Mouse (Mus musculus) midbrain, embryonic 10.5 days (tissue): ENCODE measurements around the gene Tmem41b. TPM values are rescaled to one million over a fixed set of nuclear protein-coding genes. Genes with fewer than 3 reads are reported as not detected.
"Not testable (repeated sequence)": the region's sequence is repeated elsewhere in the genome, so short reads cannot be mapped to it uniquely, and the experiment has no call there.

Experiments
- DNase-seq: peaks from one replicate; pipeline ENCODE4 v3.0.0-alpha.2; 2017; ENCODE audit warnings: low spot score
- H3K27ac ChIP-seq: fragments of 300-500 bp; sonication (generic); replicated peaks from 2 replicates; pipeline ENCODE4 v1.5.1; 2016; ENCODE audit warnings: mild to moderate bottlenecking
- H3K27me3 ChIP-seq: fragments of 300-500 bp; sonication (generic); 2 replicates; pipeline ENCODE4 v1.6.1; 2016; ENCODE audit warnings: low read depth, mild to moderate bottlenecking; ENCODE audit not compliant: poor library complexity, severe bottlenecking
- H3K36me3 ChIP-seq: fragments of 300-500 bp; sonication (generic); 2 replicates; pipeline ENCODE4 v1.6.1; 2016; ENCODE audit warnings: mild to moderate bottlenecking, moderate library complexity
- H3K4me1 ChIP-seq: fragments of 300-500 bp; sonication (generic); 2 replicates; pipeline ENCODE4 v1.6.1; 2016
- H3K4me3 ChIP-seq: fragments of 300-500 bp; sonication (generic); 2 replicates; pipeline ENCODE4 v1.5.1; 2016; ENCODE audit warnings: mild to moderate bottlenecking, moderate library complexity
- H3K9me3 ChIP-seq: fragments of 300-500 bp; sonication (generic); replicated peaks from 2 replicates; pipeline ENCODE4 v1.6.1; 2016; ENCODE audit warnings: mild to moderate bottlenecking
- WGBS: fragments of 180-500 bp; shearing (Covaris S2); methylation state at CpG from one replicate; pipeline ENCODE4 v1.1.7; 2016; 5-methylcytosine and 5-hydroxymethylcytosine counted together
- polyA plus RNA-seq: library from polyadenylated mRNA; unstranded; fragments of >200 nt; fragmentation: Nextera tagmentation; extraction: Ambion mirVana; gene quantifications from 2 replicates; pipeline ENCODE4 v1.2.1, GENCODE M21; 2016

The Tmem41b gene
- polyA plus RNA-seq, 1 experiment from 2014 or later: 74.6 TPM

DNA sequence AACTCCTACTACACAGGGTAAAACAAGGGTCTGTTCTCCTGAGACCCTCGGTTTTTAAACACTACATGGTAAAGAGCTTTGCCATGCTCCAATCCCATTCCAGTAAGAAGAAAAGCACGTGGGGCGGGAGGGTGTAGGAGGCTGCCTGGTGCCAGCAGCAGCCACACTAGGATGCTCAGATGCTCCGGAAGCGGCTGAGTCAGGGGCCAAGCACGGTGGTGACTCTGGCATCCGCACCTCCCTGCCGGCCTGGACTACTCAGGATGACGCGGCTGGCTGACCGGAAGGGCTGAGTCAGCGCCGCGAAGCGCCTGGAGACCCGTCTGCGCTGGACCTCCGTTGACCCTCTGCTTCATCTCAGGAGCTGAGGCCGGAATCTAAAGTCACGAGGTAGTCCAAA lies 16.2 kb upstream of the Tmem41b start:
- peak; percentile 57 for DNase-seq
- Histone ChIP-seq H3K27me3 (no peaks in the 10 kb centered on the region), H3K36me3 (no peaks in the 10 kb centered on the region), H3K9me3 (no peaks in the 10 kb centered on the region), H3K4me3 (peak overlapping the region; percentile 34), H3K27ac (0 out of 2 replicates have a peak overlapping the region, but pooled peaks have one; percentile 57), H3K4me1 (peaks cover 6% of the 10 kb centered on the region)
- 23% methylated on average over 20 of the region's 20 CpGs for WGBS

DNA sequence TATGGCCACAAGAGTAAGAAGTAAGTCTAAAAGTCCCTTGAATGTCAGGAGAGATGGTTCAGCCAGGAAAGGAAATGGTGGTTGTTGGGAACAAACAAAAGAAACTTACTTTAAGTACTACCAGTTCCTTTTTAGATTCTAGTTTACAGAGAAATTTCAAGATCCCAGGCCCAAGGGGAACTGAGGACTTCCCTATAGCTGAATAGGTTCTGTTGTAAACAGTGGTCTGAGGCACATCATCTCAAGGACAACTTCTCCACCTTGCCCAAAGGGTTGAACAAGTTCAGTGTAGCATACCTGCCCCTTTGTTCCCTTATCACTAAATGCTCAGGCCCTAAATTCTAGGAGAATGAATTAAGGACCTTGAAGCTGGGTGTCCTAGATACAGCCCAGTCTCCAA lies 15.4 kb upstream of the Tmem41b start:
- no peak overlapping the region for H3K4me3 ChIP-seq
- no peak for DNase-seq

DNA sequence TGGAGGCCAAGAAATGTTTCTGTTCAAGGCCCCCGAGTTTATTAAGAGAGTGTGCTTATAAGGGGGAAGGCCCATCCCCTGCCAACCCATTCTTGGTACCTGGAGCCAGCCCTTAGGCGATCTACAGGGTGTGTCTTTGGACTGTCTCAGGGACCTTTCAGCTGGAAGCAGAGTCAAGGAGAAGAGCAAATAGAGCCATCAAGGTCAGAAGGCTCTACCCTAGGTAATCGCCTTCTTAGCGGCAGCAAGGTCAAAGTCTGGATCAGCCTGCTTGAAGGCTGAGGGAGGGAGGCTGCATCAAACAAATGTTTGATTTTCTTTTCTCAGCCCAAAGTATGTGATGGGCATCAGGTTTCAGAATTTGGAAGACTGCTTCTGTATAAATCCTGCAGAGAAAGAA lies 11.7 kb upstream of the Tmem41b start:
- WGBS: 81% methylated on average over 4 of the region's 4 CpGs
- Histone ChIP-seq H3K36me3 (no peaks in the 10 kb centered on the region), H3K4me1 (peaks cover 6% of the 10 kb centered on the region), H3K9me3 (no peaks in the 10 kb centered on the region), H3K27ac (no peak overlapping the region), H3K27me3 (no peaks in the 10 kb centered on the region), H3K4me3 (no peak overlapping the region)
- DNase-seq: no peak

More for the DNA sequence above, 15.4 kb upstream of the Tmem41b start:
- Histone ChIP-seq H3K9me3 (no peaks in the 10 kb centered on the region), H3K36me3 (no peaks in the 10 kb centered on the region), H3K27ac (no peak overlapping the region), H3K4me1 (peaks cover 6% of the 10 kb centered on the region), H3K27me3 (no peaks in the 10 kb centered on the region)

DNA sequence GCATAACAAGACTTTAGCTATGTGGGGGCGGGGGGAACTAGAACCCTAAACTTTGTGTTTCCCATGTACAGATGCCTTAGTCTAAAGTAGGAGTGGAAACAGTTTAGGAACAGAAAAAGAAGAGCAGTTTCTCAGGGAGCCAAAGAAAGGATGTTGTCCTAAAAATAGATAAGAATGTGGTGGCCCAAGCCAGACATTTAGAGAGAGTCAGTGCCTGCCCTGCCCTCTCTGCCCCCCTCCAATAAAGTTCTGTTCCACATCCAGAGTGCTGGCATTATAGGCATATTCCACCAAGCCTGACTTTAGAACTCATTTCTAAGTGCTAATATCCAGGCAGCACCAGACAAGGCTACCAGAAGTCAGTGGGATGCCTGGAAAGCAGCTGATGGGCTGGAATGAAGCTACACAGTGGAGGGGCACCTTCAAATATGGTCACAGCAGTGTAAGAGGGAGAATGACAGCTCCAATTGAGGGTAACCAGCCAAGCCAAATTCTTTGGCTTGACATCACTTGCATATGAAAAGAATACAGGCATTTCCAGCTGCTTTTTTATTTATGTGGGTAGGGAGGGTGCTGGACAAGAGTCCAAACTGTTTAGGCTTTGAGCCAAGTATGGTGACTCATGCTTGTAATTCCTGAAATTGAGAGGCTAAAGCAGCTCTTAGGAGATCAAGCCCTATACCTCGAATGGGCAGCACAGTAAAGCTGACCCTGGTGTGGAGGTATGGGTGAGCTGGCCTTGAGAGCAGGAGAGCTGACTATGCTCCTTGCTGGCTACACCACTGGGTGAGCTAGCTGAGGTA lies 6.6 kb upstream of the Tmem41b start:
- DNase-seq: no peak
- H3K4me1 ChIP-seq: no peaks in the 10 kb centered on the region
- H3K4me3 ChIP-seq: no peak overlapping the region
- 63% methylated on average over 2 of the region's 2 CpGs for WGBS
- no peaks in the 10 kb centered on the region for H3K36me3 ChIP-seq
- no peaks in the 10 kb centered on the region for H3K27me3 ChIP-seq
- H3K9me3 ChIP-seq: no peaks in the 10 kb centered on the region
- no peak overlapping the region for H3K27ac ChIP-seq

DNA sequence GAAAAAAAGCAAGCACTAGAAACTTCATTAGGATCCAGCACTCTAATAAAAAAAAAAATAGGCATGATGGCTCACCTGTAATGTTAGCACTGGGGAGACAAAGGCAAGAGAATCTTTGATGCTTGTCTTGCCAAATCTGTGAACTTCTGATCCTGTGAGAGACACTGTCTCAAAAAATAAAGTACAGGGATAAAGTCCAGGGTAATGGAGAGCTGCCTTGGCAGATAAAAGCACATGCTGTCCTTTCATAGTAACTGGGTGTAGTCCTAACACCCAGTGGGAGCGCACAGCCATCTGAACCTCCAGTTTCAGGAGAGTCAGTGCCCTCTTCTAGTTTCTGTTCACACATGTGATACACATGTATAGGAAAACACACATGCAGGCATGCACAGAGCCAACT lies 4.6 kb upstream of the Tmem41b start:
- H3K9me3 ChIP-seq: no peaks in the 10 kb centered on the region
- H3K27me3 ChIP-seq: no peaks in the 10 kb centered on the region
- no peaks in the 10 kb centered on the region for H3K36me3 ChIP-seq
- DNase-seq: no peak
- H3K4me3 ChIP-seq: no peak overlapping the region
- H3K4me1 ChIP-seq: no peaks in the 10 kb centered on the region
- 92% methylated on average over 1 of the region's 1 CpGs for WGBS
- no peak overlapping the region for H3K27ac ChIP-seq

DNA sequence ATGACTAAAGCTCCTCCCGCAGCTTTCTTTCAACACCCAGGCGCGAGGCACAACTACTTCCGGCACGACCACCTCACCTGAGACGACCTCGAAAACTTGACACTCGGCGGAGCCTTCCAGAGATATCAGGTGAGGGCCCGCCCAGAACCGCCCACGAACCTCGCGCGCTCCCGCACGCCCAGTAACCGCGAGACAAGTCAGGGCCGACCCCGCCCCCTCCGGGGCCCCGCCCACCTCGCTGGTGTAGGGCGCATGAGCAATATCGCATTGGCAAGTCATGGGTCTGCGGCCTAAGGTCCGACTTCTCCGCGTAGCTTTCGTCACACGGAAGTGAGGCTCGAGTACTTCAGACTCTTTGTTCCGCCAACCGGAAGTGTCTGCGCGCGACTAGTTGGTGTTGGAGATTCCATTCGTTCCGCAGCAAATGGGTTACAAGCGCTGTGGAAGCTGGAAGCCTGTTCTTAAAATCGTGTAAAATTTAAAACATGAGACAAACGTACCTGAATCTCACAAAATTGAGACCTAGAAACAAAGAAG lies 528 bp downstream of the Tmem41b start:
- Histone ChIP-seq H3K9me3 (no peaks in the 10 kb centered on the region), H3K36me3 (peaks cover 22% of the 10 kb centered on the region), H3K4me1 (peaks cover 15% of the 10 kb centered on the region), H3K27me3 (no peaks in the 10 kb centered on the region), H3K4me3 (peak overlapping the region; percentile 69), H3K27ac (peak overlapping the region; percentile 84)
- under 1% methylated on average over 43 of the region's 43 CpGs for WGBS
- peak; percentile 99 for DNase-seq

DNA sequence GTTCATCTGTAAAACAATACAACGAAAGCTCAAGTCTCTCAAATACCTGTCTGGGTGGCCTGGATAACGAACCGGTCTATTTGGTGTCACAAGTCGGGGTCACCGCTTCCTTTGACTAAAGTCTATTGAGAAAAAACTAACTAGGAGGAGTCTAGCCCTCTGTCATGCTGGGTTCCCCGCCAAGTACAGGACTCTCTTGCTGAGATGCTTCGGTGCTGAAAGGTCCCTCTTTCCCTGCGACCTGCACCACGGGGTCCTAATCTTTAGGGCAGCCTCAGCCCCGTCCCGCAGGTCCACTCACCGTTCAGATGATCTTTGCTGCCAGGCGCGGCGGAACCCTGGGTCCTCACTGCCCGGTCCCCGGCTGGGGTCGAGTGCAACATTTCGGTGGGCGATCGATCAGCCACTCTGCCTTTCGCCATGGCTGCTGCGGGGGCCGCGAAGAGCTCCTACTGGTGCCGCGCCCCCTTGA lies 1.0 kb downstream of the Tmem41b start:
- Histone ChIP-seq H3K4me1 (peaks cover 15% of the 10 kb centered on the region), H3K27me3 (no peaks in the 10 kb centered on the region), H3K4me3 (peak overlapping the region; percentile 69), H3K9me3 (no peaks in the 10 kb centered on the region), H3K36me3 (peaks cover 24% of the 10 kb centered on the region), H3K27ac (peak overlapping the region; percentile 84)
- WGBS: 1% methylated on average over 27 of the region's 27 CpGs
- no peak for DNase-seq

DNA sequence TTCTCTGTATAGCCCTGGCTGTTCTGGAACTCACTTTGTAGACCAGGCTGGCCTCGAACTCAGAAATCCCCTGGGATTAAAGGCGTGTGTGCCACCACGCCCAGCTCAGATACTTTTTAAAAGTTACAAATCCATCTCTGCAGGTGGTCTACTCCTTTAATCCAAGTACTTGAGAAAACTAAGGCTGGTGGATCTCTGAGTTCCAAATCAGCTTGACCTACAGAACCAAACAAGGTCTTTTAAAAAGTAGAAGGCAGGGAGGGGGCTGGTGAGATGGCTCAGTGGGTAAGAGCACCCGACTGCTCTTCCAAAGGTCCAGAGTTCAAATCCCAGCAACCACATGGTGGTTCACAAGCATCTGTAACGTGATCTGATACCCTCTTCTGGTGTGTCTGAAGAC lies 2.1 kb downstream of the Tmem41b start:
- H3K27me3 ChIP-seq, DNase-seq, H3K9me3 ChIP-seq, H3K27ac ChIP-seq: not testable (repeated sequence)
- H3K4me3 ChIP-seq: 0 out of 2 replicates have a peak overlapping the region, but pooled peaks have one; percentile 16
- 75% methylated on average over 5 of the region's 5 CpGs for WGBS
- H3K36me3 ChIP-seq: peaks cover 35% of the 10 kb centered on the region
- peaks cover 15% of the 10 kb centered on the region for H3K4me1 ChIP-seq

DNA sequence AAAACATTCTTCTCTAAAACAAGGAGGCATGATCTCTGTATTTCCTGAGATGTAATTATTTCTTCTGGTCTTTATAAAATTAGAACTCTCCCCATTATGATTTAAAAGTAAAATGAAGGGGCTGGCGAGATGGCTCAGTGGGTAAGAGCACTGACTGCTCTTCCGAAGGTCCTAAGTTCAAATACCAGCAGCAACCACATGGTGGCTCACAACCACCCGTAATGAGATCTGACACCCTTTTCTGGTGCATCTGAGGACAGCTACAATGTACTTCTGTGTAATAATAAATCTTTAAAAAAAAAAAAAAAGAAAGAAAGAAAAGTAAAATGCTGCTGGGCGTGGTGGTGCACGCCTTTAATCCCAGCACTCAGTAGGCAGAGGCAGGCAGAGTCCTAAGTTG lies 9.6 kb downstream of the Tmem41b start:
- not testable (repeated sequence) for H3K4me1 ChIP-seq, H3K4me3 ChIP-seq, H3K27ac ChIP-seq, H3K27me3 ChIP-seq, H3K9me3 ChIP-seq, DNase-seq
- peaks cover 82% of the 10 kb centered on the region for H3K36me3 ChIP-seq
- WGBS: 80% methylated on average over 5 of the region's 5 CpGs

DNA sequence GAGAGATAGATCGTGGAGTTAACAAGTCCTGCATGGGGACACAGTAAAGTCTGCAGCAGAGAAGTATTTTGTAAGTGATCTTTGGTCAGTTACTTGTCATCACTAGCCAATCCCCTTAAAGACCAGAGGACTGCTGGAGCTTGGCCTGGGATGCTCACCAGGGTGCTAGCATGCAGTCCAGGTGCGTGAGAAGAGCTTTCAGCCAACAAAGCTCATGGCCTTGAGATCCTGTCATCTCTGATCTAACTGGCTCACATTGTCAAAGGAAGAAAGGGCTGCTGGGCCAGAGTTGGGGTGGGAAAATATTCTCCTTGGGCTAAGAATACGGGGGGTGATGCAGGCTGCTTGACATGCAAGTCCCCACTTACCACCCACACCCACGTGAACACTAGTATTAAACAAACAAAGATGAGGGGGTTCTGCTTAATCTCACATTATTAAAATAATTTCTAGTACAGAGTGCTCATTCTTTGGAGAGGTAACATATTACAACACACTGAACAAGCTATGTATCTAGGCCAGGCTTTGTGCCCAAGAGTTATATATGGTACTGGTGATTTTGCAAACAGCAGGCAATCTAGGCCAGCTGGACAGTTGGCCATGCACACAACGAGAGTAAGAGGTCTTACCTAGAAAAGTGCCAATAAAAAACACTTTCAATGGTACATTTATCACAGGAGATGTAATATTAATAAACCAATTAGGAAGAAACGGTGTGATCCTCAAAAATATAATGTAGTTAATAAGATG lies 10.6 kb downstream of the Tmem41b start:
- no peak overlapping the region for H3K27ac ChIP-seq
- H3K27me3 ChIP-seq: no peaks in the 10 kb centered on the region
- no peak for DNase-seq
- no peaks in the 10 kb centered on the region for H3K9me3 ChIP-seq
- 95% methylated on average over 6 of the region's 6 CpGs for WGBS
- no peaks in the 10 kb centered on the region for H3K4me1 ChIP-seq
- H3K36me3 ChIP-seq: peaks cover 73% of the 10 kb centered on the region
- H3K4me3 ChIP-seq: no peak overlapping the region

DNA sequence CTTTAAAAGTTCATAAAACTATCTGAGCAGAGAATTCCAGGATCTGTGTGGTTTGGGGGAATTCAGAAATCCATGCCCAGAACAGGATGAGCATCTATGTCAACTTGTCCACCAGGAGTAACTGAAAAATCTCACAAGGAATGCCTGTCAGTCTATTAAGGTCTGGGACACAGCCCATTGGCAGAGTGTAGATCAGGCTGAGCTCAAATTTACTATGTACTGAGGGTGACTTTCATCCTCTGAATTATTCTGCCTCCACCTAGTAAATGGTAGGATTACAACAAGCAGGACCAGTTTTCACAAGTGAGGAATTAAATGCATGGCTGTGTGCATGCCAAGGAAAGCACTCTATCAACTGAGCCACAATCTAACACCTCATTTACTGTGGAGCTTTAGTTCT lies 17.2 kb downstream of the Tmem41b start:
- H3K4me3 ChIP-seq: no peak overlapping the region
- H3K27me3 ChIP-seq: no peaks in the 10 kb centered on the region
- peaks cover 9% of the 10 kb centered on the region for H3K4me1 ChIP-seq
- H3K36me3 ChIP-seq: peaks cover 11% of the 10 kb centered on the region
- H3K9me3 ChIP-seq: no peaks in the 10 kb centered on the region
- no peak for DNase-seq
- H3K27ac ChIP-seq: no peak overlapping the region

DNA sequence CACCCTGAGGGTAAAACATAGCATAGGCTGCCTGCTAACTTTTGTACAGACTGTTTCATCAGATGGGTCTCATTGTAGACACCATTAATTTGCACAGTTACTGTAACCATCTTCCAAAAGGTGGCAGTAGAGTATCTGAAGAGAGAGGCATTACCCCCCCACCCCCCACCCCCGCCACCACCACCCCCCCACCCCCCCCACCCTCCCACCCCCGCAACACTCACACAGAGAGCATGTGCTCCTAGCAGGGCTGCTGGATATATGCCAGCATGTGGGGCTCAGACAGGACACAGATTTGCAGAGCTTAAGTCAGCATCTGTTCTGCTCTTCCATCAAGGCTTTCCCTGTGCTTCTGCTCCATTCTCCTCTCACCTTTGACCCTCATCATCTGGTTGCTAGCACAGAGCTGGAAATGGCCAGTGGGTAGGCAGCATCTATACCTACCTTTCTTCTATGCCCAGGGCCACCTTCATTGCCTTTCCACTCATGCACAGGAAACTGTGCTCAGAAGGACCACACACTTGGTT lies 17.7 kb downstream of the Tmem41b start:
- Histone ChIP-seq H3K4me3 (no peak overlapping the region), H3K27ac (peak overlapping the region; percentile 33; the same call in 1 of the 2 replicates), H3K9me3 (no peaks in the 10 kb centered on the region), H3K4me1 (peaks cover 9% of the 10 kb centered on the region), H3K27me3 (no peaks in the 10 kb centered on the region), H3K36me3 (peaks cover 11% of the 10 kb centered on the region)
- no peak for DNase-seq
- 13% methylated on average over 1 of the region's 2 CpGs for WGBS
